Mouse (Mus musculus) megakaryocyte, embryonic 14.5 days (primary cell): ENCODE results near the gene Nos1ap.

Experiments
- FLI1 ChIP-seq: IDR thresholded peaks from 2 replicates; pipeline ENCODE4 v1.6.1; 2012; ENCODE audit warnings: low read length, inconsistent platforms, mixed read lengths
- GATA1 ChIP-seq: IDR thresholded peaks from 3 replicates; pipeline ENCODE4 v1.6.1; 2012; ENCODE audit warnings: mixed read lengths, low read length, inconsistent platforms, borderline replicate concordance

- TF ChIP-seq GATA1, result no peak
- TF ChIP-seq FLI1, result no peak
Measured at GRCm38 (mm10) chr1:170448244-170448643, 141.4 kb downstream of the Nos1ap start.
